Mouse (Mus musculus): ENCODE data around the gene Fcgr1. TPM values are rescaled to one million over a fixed set of nuclear protein-coding genes. Genes with fewer than 3 reads are reported as not detected.
"Not testable (repeated sequence)": the region's sequence is repeated elsewhere in the genome, so short reads cannot be mapped to it uniquely, and the experiment has no call there.

The Fcgr1 gene
- polyA plus RNA-seq, 1 experiment from 2014 or later: 1.1 TPM

DNA sequence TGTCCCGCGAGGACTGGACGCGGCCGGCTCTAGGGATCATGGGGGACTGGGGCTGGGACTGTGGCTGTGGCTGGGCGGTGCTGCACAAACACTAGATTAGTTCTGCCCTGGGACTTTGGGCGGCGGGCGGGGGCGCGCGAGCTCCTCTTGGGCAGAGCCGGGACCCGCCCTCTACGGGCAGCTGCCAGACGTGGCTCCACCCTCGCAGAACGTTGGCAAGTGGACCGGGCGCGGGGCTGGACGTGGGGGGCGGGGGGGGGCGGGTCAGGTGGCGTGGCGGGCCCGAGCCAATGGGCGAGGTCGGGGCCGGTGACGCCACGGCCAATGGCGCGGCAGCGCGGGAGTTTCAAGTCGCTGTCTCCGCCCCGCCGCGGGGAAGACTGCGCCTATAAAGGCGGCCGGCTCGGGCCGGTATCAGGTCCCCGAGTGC is 47.3 kb downstream of the Fcgr1 start, which contains the start of gene Hist2h3c1:
Hist2h3c1 (plus strand) TSS at position 259 of the 430 bp plus-strand sequence.
- H3K27ac ChIP-seq: peak within 1 kb of the TSS; percentile 77
- 0% methylated on average over 9 of the region's 47 CpGs for WGBS
- peak within 1 kb of the TSS; percentile 47 for H3K4me3 ChIP-seq
- H3K9ac ChIP-seq: peak within 1 kb of the TSS; percentile 50
- H3K27me3 ChIP-seq; H3K9me3 ChIP-seq (replicated peaks); H3K36me3 ChIP-seq: not testable (repeated sequence)
- peak; percentile 91 for ATAC-seq (replicated peaks; ENCODE audit: insufficient number of reproducible peaks, insufficient read depth, low FRiP score, low read depth)
- H3K4me1 ChIP-seq (replicated peaks): peaks cover 35% of the 10 kb centered on the region
- peak within 1 kb of the TSS; percentile 60 for H3K4me2 ChIP-seq

DNA sequence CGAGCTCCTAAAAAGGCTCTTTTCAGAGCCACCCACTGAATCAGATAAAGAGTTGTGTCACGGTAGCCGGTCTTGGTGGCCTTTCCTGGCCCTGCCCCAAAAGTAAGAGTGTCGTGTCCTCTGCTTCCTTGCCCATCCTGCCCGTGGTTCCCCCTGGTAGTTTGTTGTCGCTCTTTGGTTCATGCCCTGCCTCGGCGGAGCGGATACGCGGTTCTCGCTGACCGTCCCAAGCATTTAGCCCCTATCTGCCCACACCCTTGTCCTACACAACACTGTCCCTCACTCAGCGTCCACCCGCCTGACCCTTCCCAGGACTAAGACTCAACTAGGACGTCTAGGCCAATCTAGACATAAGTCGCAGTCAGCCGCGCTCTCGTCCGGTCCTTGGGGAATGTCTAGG is 47.8 kb downstream of the Fcgr1 start:
- 0% methylated on average over 10 of the region's 21 CpGs for WGBS
- peak; percentile 1 for ATAC-seq (replicated peaks; ENCODE audit: insufficient number of reproducible peaks, insufficient read depth, low FRiP score, low read depth)
- H3K27ac ChIP-seq: peak overlapping the region; percentile 77
- H3K9ac ChIP-seq; H3K27me3 ChIP-seq; H3K9me3 ChIP-seq (replicated peaks); H3K36me3 ChIP-seq: not testable (repeated sequence)
- peaks cover 35% of the 10 kb centered on the region for H3K4me1 ChIP-seq (replicated peaks)
- H3K4me2 ChIP-seq: peak overlapping the region; percentile 43; the same call in 1 of the 2 replicates
- H3K4me3 ChIP-seq: peak overlapping the region; percentile 41

DNA sequence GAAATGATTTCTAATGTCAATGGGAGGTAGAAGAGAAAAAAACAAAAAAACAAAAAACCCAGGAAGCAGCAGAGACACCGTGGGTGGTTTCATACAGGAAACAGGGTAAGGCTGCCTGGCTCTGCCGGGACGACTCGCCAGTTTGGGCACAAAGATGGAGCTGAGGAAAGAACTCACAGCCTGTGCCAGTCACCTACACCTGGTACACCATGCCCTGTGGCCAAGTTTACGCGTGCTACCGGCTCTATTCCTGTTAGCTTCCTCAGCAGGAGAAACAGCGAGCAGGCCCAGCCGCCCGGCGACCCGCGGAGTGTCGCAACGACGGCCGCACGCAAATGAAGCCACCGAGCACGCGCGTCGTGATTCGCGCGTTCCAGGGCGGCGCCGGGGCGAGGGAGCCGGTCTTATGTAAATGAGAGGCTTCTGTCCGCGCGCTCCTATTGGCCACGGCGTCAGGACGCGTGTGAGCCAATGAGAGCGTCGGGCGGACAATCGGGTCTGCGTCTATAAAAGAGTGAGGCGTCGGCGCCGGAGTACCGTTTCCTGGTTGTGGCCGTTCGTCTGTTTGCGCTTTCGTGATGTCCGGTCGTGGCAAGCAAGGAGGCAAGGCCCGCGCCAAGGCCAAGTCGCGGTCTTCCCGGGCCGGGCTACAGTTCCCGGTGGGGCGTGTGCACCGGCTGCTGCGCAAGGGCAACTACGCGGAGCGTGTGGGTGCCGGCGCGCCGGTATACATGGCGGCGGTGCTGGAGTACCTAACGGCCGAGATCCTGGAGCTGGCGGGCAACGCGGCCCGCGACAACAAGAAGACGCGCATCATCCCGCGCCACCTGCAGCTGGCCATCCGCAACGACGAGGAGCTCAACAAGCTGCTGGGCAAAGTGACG is 48.5 kb downstream of the Fcgr1 start, which contains the start of gene Hist2h2aa1:
Hist2h2aa1 (plus strand) TSS at position 495 of the 884 bp plus-strand sequence.
- WGBS: under 1% methylated on average over 41 of the region's 88 CpGs
- H3K27ac ChIP-seq: peak within 1 kb of the TSS; percentile 96

DNA sequence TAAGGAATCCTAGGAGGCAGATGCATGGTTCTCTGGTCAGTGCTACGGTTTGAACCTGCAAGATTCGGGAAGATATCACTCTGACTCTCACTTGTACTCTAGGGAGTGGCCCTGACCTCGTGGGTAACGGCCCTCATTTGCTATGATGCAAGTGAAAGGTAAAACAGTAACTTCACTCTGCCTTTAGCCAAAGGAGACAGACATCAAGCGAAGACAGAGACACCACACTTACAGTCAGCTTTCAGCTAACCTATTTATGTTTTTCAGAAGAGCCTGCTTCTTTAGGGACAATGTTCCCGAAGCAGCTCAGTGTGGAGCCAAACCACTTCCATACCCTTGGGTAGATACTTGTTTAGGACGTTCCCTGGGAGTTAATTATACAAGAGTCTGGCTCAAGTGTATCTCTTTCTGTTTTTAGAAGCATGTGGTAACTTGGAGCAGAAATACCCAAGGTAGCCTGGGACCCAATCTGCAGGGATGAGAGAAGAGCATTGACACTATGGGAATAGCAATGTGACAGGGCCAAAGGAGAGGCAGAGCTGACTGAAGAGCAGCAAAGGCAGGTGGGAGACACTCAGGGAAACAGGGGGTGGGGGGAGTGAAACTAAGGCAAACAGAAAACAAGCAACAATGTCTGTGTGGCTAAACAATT is 49.7 kb downstream of the Fcgr1 start:
- H3K4me3 ChIP-seq: peak overlapping the region; percentile 50; the same call in 1 of the 2 replicates
- peak overlapping the region; percentile 73 for H3K4me2 ChIP-seq
- no peaks in the 10 kb centered on the region for H3K36me3 ChIP-seq
- peak overlapping the region; percentile 96 for H3K27ac ChIP-seq
- peak overlapping the region; percentile 66; the same call in 1 of the 2 replicates for H3K9ac ChIP-seq
- ATAC-seq (replicated peaks; ENCODE audit: insufficient number of reproducible peaks, insufficient read depth, low FRiP score, low read depth): no peak
- H3K9me3 ChIP-seq (replicated peaks): no peaks in the 10 kb centered on the region
- 76% methylated on average over 7 of the region's 7 CpGs for WGBS
- no peaks in the 10 kb centered on the region for H3K27me3 ChIP-seq
- H3K4me1 ChIP-seq (replicated peaks): peaks cover 35% of the 10 kb centered on the region

More for the DNA sequence above, 48.5 kb downstream of the Fcgr1 start, which contains the start of gene Hist2h2aa1:
- peaks cover 37% of the 10 kb centered on the region for H3K4me1 ChIP-seq (replicated peaks)
- peak within 1 kb of the TSS; percentile 66 for H3K9ac ChIP-seq
- H3K27me3 ChIP-seq; H3K36me3 ChIP-seq; H3K9me3 ChIP-seq (replicated peaks): not testable (repeated sequence)
- peak within 1 kb of the TSS; percentile 73 for H3K4me2 ChIP-seq
- H3K4me3 ChIP-seq: peak within 1 kb of the TSS; percentile 50
- ATAC-seq (replicated peaks; ENCODE audit: insufficient number of reproducible peaks, insufficient read depth, low FRiP score, low read depth): peak; percentile 87

DNA sequence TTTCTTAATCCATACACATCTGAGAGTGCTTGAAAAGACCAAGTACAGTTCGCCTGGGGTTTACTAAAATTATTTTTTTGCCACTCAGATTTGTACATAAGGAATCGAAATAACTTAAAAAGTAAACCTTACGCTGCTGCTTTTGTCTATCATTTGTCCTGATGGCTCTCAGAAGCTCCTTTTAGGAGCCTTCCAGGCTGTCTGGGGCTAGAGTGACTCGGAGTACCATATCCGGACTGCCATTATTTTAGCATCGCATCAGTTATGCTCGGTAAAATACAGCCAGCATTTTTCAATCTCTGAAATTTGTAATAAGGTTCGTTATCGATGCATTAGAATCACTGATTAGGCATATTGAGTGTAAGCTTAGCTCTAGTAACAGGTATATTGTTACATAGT is 53.0 kb downstream of the Fcgr1 start:
- peaks cover 35% of the 10 kb centered on the region for H3K4me1 ChIP-seq (replicated peaks)
- ATAC-seq (replicated peaks; ENCODE audit: insufficient number of reproducible peaks, insufficient read depth, low FRiP score, low read depth): no peak
- WGBS: 80% methylated on average over 9 of the region's 9 CpGs

DNA sequence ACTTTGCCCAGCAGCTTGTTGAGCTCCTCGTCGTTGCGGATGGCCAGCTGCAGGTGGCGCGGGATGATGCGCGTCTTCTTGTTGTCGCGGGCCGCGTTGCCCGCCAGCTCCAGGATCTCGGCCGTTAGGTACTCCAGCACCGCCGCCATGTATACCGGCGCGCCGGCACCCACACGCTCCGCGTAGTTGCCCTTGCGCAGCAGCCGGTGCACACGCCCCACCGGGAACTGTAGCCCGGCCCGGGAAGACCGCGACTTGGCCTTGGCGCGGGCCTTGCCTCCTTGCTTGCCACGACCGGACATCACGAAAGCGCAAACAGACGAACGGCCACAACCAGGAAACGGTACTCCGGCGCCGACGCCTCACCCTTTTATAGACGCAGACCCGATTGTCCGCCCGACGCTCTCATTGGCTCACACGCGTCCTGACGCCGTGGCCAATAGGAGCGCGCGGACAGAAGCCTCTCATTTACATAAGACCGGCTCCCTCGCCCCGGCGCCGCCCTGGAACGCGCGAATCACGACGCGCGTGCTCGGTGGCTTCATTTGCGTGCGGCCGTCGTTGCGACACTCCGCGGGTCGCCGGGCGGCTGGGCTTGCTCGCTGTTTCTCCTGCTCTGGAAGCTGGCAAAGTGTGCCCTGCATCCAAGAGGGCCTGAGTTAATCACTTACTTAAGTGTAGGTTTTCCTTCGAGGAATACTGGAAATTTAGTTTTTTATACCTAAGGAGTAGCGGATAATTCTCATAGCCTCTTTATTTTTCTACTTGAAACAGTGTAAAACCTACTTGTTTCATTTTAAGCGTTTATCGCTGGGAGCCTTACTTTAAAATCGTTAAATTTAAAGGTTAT is 53.6 kb downstream of the Fcgr1 start, which contains the start of gene Hist2h2aa2:
Hist2h2aa2 (minus strand) TSS at position 328 of the 850 bp plus-strand sequence.
- H3K4me3 ChIP-seq: peak within 1 kb of the TSS; percentile 44
- not testable (repeated sequence) for H3K36me3 ChIP-seq; H3K27me3 ChIP-seq; H3K9me3 ChIP-seq (replicated peaks)
- H3K4me2 ChIP-seq: peak within 1 kb of the TSS; percentile 56
- H3K27ac ChIP-seq: peak within 1 kb of the TSS; percentile 87
- ATAC-seq (replicated peaks; ENCODE audit: insufficient number of reproducible peaks, insufficient read depth, low FRiP score, low read depth): peak; percentile 85
- peaks cover 35% of the 10 kb centered on the region for H3K4me1 ChIP-seq (replicated peaks)
- 3% methylated on average over 47 of the region's 85 CpGs for WGBS
- H3K9ac ChIP-seq: peak within 1 kb of the TSS; percentile 52

More for the DNA sequence above, 53.0 kb downstream of the Fcgr1 start:
- Histone ChIP-seq H3K9me3 (replicated peaks) (no peaks in the 10 kb centered on the region), H3K4me3 (no peak overlapping the region), H3K36me3 (no peaks in the 10 kb centered on the region), H3K9ac (peak overlapping the region; percentile 52), H3K27me3 (no peaks in the 10 kb centered on the region), H3K4me2 (peak overlapping the region; percentile 56), H3K27ac (peak overlapping the region; percentile 87)

DNA sequence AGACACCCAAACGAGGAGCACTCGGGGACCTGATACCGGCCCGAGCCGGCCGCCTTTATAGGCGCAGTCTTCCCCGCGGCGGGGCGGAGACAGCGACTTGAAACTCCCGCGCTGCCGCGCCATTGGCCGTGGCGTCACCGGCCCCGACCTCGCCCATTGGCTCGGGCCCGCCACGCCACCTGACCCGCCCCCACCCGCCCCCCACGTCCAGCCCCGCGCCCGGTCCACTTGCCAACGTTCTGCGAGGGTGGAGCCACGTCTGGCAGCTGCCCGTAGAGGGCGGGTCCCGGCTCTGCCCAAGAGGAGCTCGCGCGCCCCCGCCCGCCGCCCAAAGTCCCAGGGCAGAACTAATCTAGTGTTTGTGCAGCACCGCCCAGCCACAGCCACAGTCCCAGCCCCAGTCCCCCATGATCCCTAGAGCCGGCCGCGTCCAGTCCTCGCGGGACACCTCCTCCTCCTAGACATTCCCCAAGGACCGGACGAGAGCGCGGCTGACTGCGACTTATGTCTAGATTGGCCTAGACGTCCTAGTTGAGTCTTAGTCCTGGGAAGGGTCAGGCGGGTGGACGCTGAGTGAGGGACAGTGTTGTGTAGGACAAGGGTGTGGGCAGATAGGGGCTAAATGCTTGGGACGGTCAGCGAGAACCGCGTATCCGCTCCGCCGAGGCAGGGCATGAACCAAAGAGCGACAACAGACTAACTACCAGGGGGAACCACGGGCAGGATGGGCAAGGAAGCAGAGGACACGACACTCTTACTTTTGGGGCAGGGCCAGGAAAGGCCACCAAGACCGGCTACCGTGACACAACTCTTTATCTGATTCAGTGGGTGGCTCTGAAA is 54.6 kb downstream of the Fcgr1 start, which contains the start of gene Hist2h3c2:
Hist2h3c2 (minus strand) TSS at position 174 of the 840 bp plus-strand sequence.
- Histone ChIP-seq H3K4me3 (peak within 1 kb of the TSS; percentile 55), H3K4me1 (replicated peaks) (peaks cover 30% of the 10 kb centered on the region), H3K27ac (peak within 1 kb of the TSS; percentile 82), H3K4me2 (peak within 1 kb of the TSS; percentile 65), H3K9ac (peak within 1 kb of the TSS; percentile 65)
- peak; percentile 87 for ATAC-seq (replicated peaks; ENCODE audit: insufficient number of reproducible peaks, insufficient read depth, low FRiP score, low read depth)
- H3K27me3 ChIP-seq; H3K9me3 ChIP-seq (replicated peaks); H3K36me3 ChIP-seq: not testable (repeated sequence)
- WGBS: 0% methylated on average over 20 of the region's 68 CpGs

DNA sequence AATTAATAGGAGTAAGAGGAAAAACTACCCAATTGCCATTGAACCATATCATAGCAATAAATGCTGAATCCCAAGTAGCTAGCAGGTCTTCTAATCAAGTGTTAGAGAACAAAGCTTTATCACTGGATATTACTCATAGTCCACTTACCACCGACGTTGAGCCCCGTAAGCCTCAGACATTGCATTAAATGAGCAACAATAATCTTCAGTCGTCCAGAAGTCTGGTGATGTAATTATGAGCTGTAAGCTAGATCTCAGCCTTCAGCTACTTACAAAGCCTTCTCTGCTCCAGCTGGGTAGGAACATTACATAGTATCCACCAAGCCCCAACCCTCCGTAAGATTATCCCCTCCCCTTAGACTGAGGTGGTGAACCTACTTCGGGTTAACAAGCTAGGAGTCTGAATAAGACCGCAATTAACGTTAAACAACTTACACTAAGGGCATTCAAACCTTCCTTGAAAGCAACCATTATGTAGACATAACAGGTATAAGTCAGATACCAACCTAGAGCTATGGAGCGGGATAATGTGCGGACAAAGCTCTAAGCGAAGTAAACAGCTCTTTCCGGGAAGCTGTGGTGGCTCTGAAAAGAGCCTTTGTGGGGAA is 55.8 kb downstream of the Fcgr1 start:
- Histone ChIP-seq H3K9me3 (replicated peaks) (no peaks in the 10 kb centered on the region), H3K27me3 (no peaks in the 10 kb centered on the region), H3K4me1 (replicated peaks) (peaks cover 19% of the 10 kb centered on the region), H3K4me3 (peak overlapping the region; percentile 55), H3K27ac (peak overlapping the region; percentile 69), H3K9ac (peak overlapping the region; percentile 65), H3K4me2 (peak overlapping the region; percentile 65), H3K36me3 (no peaks in the 10 kb centered on the region)
- no peak for ATAC-seq (replicated peaks; ENCODE audit: insufficient number of reproducible peaks, insufficient read depth, low FRiP score, low read depth)
- WGBS: under 1% methylated on average over 12 of the region's 12 CpGs

DNA sequence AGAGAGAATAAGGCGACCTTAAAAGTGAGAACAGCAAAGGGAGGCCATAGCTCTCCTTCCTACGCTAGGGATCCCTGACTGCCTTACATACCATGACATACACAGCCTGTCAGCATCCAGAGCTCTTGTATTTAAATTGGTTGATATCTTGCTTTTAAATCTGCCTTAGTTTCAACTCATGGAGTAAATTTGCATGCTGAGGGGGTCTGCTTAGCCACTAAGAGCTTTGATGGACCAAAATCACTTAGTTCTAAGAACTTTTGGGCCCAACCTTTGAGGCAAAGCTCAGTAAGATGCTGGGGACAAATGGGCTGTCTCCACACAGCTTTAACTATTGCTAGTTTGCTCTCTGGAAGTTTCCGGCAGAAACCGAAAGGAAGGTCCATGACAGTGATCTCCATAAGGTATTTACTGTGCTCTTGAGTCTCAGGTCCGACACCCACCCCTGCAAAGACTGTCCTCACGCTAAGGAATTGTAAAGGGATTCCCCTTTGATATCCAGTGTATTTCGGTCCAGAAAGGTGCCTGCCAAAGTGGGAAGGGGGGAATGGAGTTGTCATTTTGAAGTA is 56.4 kb downstream of the Fcgr1 start:
- no peak for ATAC-seq (replicated peaks; ENCODE audit: insufficient number of reproducible peaks, insufficient read depth, low FRiP score, low read depth)
- Histone ChIP-seq H3K36me3 (no peaks in the 10 kb centered on the region), H3K27ac (peak overlapping the region; percentile 69), H3K4me3 (peak overlapping the region; percentile 55), H3K9ac (peak overlapping the region; percentile 65), H3K4me2 (peak overlapping the region; percentile 65), H3K27me3 (no peaks in the 10 kb centered on the region), H3K9me3 (replicated peaks) (no peaks in the 10 kb centered on the region), H3K4me1 (replicated peaks) (peaks cover 19% of the 10 kb centered on the region)
- 21% methylated on average over 7 of the region's 7 CpGs for WGBS

Measured in heart, embryonic 15.5 days (tissue).